29 mouse cellular contexts compared by ENCODE assay signal in genomic region chr8:75489035-75489678, GRCm38 (mm10). TPM values are rescaled to one million over a fixed set of nuclear protein-coding genes. Genes with fewer than 3 reads are reported as not detected.
DNase-seq lines count a peak whose midpoint lies in the region; ATAC-seq and TF ChIP-seq lines count a peak whose summit lies in the region.
"Had no signal": no experiment of that assay in that cellular context is flagged by ENCODE, and none has a peak within 500 bp of the region (broad histone marks: within the 10 kb centered on the region; RNA-seq: fewer than 3 reads in every experiment).

No protein-coding gene starts in this region.

- H3K27me3 ChIP-seq in kidney, embryonic 15.5 days, result no peaks in the 10 kb centered on the region
- H3K27me3 ChIP-seq in lung, postnatal 0 days (replicated peaks; ENCODE audit: insufficient read depth, low read length), result no peaks in the 10 kb centered on the region
- H3K27me3 ChIP-seq: heart, embryonic 15.5 days; hindbrain, embryonic 12.5 days; Patski; stomach, embryonic 15.5 days had no signal

- no peak overlapping the region for H3K9ac ChIP-seq in kidney, embryonic 15.5 days
- H3K9ac ChIP-seq in lung, postnatal 0 days (replicated peaks; ENCODE audit: low read depth), result no peak overlapping the region
- H3K9ac ChIP-seq: heart, embryonic 15.5 days; hindbrain, embryonic 12.5 days; liver, embryonic 14.5 days; stomach, embryonic 15.5 days had no signal

- DNase-seq in kidney, postnatal 25 days, result no peak
- DNase-seq in lung, postnatal 0 days (ENCODE audit: low spot score), result peak; percentile 32
- DNase-seq in lung, adult 18-20 months, result no peak
- DNase-seq in R1 (ENCODE audit: low read depth, low spot score), result peak; percentile 71
- DNase-seq in left cerebral cortex, adult 11 months (ENCODE audit: low spot score), result no peak
- DNase-seq: adrenal gland, adult 8-10 months; cerebellum, adult 2 months; cerebellum, postnatal 14 days; kidney, postnatal 10 days; layer of hippocampus, adult 9-11 months; liver; lung, postnatal 36 days; right cerebral cortex, postnatal 25 days had no signal

- TF ChIP-seq CTCF in lung, postnatal 0 days (IDR thresholded peaks at IDR 0.05), result no peak

- H3K4me3 ChIP-seq in kidney, embryonic 15.5 days (replicated peaks), result no peak overlapping the region
- no peak overlapping the region for H3K4me3 ChIP-seq in lung, postnatal 0 days (ENCODE audit: low read depth, low read length)
- H3K4me3 ChIP-seq: forebrain, embryonic 10.5 days; heart, embryonic 10.5 days; heart, embryonic 15.5 days; hindbrain, embryonic 12.5 days; stomach, embryonic 15.5 days had no signal

- H3K9me3 ChIP-seq in kidney, embryonic 15.5 days (replicated peaks), result no peaks in the 10 kb centered on the region
- H3K9me3 ChIP-seq in lung, postnatal 0 days (ENCODE audit: low read length), result no peaks in the 10 kb centered on the region
- H3K9me3 ChIP-seq: forebrain, embryonic 10.5 days; heart, embryonic 10.5 days; heart, embryonic 15.5 days; hindbrain, embryonic 12.5 days; stomach, embryonic 15.5 days had no signal

- H3K4me2 ChIP-seq in kidney, embryonic 15.5 days, result no peak overlapping the region
- H3K4me2 ChIP-seq in lung, postnatal 0 days (replicated peaks; ENCODE audit: low read depth, low read length), result no peak overlapping the region
- H3K4me2 ChIP-seq: heart, embryonic 15.5 days; hindbrain, embryonic 12.5 days; midbrain, embryonic 11.5 days; stomach, embryonic 15.5 days had no signal

- no peak overlapping the region for H3K27ac ChIP-seq in kidney, embryonic 15.5 days
- H3K27ac ChIP-seq in lung, postnatal 0 days (ENCODE audit: low read length), result no peak overlapping the region
- H3K27ac ChIP-seq: forebrain, embryonic 10.5 days; heart, embryonic 10.5 days; heart, embryonic 15.5 days; hindbrain, embryonic 12.5 days; hindbrain, postnatal 0 days; liver, embryonic 14.5 days; stomach, embryonic 15.5 days had no signal

- peak; percentile 32; the same call in 1 of the 2 replicates for TF ChIP-seq EP300 in lung, postnatal 0 days (IDR thresholded peaks at IDR 0.05)

- H3K4me1 ChIP-seq in kidney, embryonic 15.5 days, result no peaks in the 10 kb centered on the region
- no peaks in the 10 kb centered on the region for H3K4me1 ChIP-seq in lung, postnatal 0 days (ENCODE audit: insufficient read depth, low read depth, low read length)
- H3K4me1 ChIP-seq: forebrain, embryonic 10.5 days; heart, embryonic 10.5 days; heart, embryonic 15.5 days; hindbrain, embryonic 12.5 days; stomach, embryonic 15.5 days had no signal

- no peaks in the 10 kb centered on the region for H3K36me3 ChIP-seq in kidney, embryonic 15.5 days
- H3K36me3 ChIP-seq in lung, postnatal 0 days (ENCODE audit: insufficient read depth, low read length), result no peaks in the 10 kb centered on the region
- H3K36me3 ChIP-seq: forebrain, embryonic 10.5 days; heart, embryonic 10.5 days; heart, embryonic 15.5 days; hindbrain, embryonic 12.5 days; stomach, embryonic 15.5 days had no signal

- ATAC-seq in kidney, embryonic 15.5 days (replicated peaks; ENCODE audit: low FRiP score), result 0 out of 2 replicates have a peak, but pooled peaks have one; percentile 43
- peak; percentile 82 for ATAC-seq in lung, postnatal 0 days
- ATAC-seq: forebrain, embryonic 16.5 days; hindbrain, postnatal 0 days; intestine, postnatal 0 days; midbrain, embryonic 16.5 days; Patski had no signal

- WGBS in kidney, embryonic 15.5 days, result 76% methylated on average over 13 of the region's 13 CpGs
- WGBS in lung, postnatal 0 days, result 56% methylated on average over 13 of the region's 13 CpGs

RNA-seq across cellular contexts. Expression of gene Iqcm, which starts 40.7 kb away (rescaled TPM):
- polyA plus RNA-seq in kidney, embryonic 15.5 days (2015; fragmentation: Nextera tagmentation; extraction: Ambion mirVana), result not detected in 2 replicates
- polyA plus RNA-seq in lung, postnatal 0 days (2015; fragmentation: Nextera tagmentation; extraction: Ambion mirVana), result 0.07 and 0.08 TPM in 2 replicates
- polyA plus RNA-seq: C2C12; cerebellum, adult 2 months; embryonic facial prominence, embryonic 11.5 days; forebrain, embryonic 10.5 days; forebrain, embryonic 16.5 days; heart, embryonic 10.5 days; heart, embryonic 15.5 days; intestine, postnatal 0 days; liver, embryonic 14.5 days; midbrain, embryonic 11.5 days; neural tube, embryonic 11.5 days; Patski; stomach, embryonic 15.5 days had no signal

Comparison
In these comparisons a context has a peak if more than half of its experiments do, and no peak if none do; other contexts are left out.
1. DNase-seq: peak in lung, postnatal 0 days (single experiment) and R1 (single experiment); none in kidney, postnatal 25 days (0 of 2), lung, adult 18-20 months (0 of 2) and left cerebral cortex, adult 11 months (single experiment).